Mouse (Mus musculus): ENCODE measurements around the gene Nckap5. TPM values are rescaled to one million over a fixed set of nuclear protein-coding genes. Genes with fewer than 3 reads are reported as not detected.

Nckap5 gene
- total RNA-seq, 2 experiments from 2014 or later = 8.3 to 11.3 TPM

GRCm38 (mm10) chr1:126700978-126701320 lies 129.7 kb downstream of the Nckap5 start:
- no peak for DNase-seq

GRCm38 (mm10) chr1:126700063-126700977 lies 130.3 kb downstream of the Nckap5 start:
- no peak for DNase-seq

GRCm38 (mm10) chr1:126693585-126693984 lies 137.0 kb downstream of the Nckap5 start:
- DNase-seq = no peak

- peak in 1 of 2 experiments; percentile 28 for DNase-seq
These were observed 142.0 kb downstream of the Nckap5 start for GRCm38 (mm10) chr1:126688593-126688992.

GRCm38 (mm10) chr1:126686678-126687077 lies 143.9 kb downstream of the Nckap5 start:
- DNase-seq = peak; percentile 64 to 68

- DNase-seq = peak; percentile 54 to 68
These were observed 146.8 kb downstream of the Nckap5 start for GRCm38 (mm10) chr1:126683621-126684445.

- DNase-seq = no peak
These were observed 148.8 kb downstream of the Nckap5 start for GRCm38 (mm10) chr1:126681773-126682172.

GRCm38 (mm10) chr1:126679348-126679747 lies 151.3 kb downstream of the Nckap5 start:
- DNase-seq = no peak

- no peak for DNase-seq
These were observed 153.3 kb downstream of the Nckap5 start for GRCm38 (mm10) chr1:126677280-126677679.

GRCm38 (mm10) chr1:126676769-126677168 lies 153.8 kb downstream of the Nckap5 start:
- DNase-seq = no peak

GRCm38 (mm10) chr1:126675142-126675541 lies 155.5 kb downstream of the Nckap5 start:
- DNase-seq = no peak

GRCm38 (mm10) chr1:126673238-126673637 lies 157.4 kb downstream of the Nckap5 start:
- DNase-seq = no peak

GRCm38 (mm10) chr1:126670507-126670906 lies 160.1 kb downstream of the Nckap5 start:
- DNase-seq = no peak

GRCm38 (mm10) chr1:126660098-126660999 lies 170.2 kb downstream of the Nckap5 start:
- DNase-seq = no peak

- DNase-seq = no peak
These were observed 171.9 kb downstream of the Nckap5 start for GRCm38 (mm10) chr1:126658731-126659130.

GRCm38 (mm10) chr1:126656246-126656645 lies 174.4 kb downstream of the Nckap5 start:
- DNase-seq = peak; percentile 59 to 66

GRCm38 (mm10) chr1:126652085-126652484 lies 178.5 kb downstream of the Nckap5 start:
- DNase-seq = no peak

- no peak for DNase-seq
These were observed 179.8 kb downstream of the Nckap5 start for GRCm38 (mm10) chr1:126650806-126651205.

- DNase-seq = no peak
These were observed 187.8 kb downstream of the Nckap5 start for GRCm38 (mm10) chr1:126642751-126643150.

- no peak for DNase-seq
These were observed 191.1 kb downstream of the Nckap5 start for GRCm38 (mm10) chr1:126639463-126639862.

GRCm38 (mm10) chr1:126637515-126637914 lies 193.1 kb downstream of the Nckap5 start:
- DNase-seq = no peak

- no peak for DNase-seq
These were observed 204.4 kb downstream of the Nckap5 start for GRCm38 (mm10) chr1:126626206-126626605.

Measured in layer of hippocampus, postnatal 36 days (tissue).